Mouse (Mus musculus) midbrain, embryonic 14.5 days (tissue): Measurements from ENCODE around the gene Slc2a4. TPM values are rescaled to one million over a fixed set of nuclear protein-coding genes. Genes with fewer than 3 reads are reported as not detected.
A peak's percentile ranks its signal among the peaks of the same experiment; 100 is the strongest.
"Not testable (repeated sequence)": the region's sequence is repeated elsewhere in the genome, so short reads cannot be mapped to it uniquely, and the experiment has no call there.

Experiments used
- ATAC-seq: fragments of 200-750 bp; cut with Nextera tagmentation; 2 replicates; pipeline ENCODE4 v1.8.0; 2017; ENCODE audit warnings: moderate number of reproducible peaks, moderate library complexity; ENCODE audit not compliant: low FRiP score, low TSS enrichment
- DNase-seq: peaks from one replicate; pipeline ENCODE4 v3.0.0-alpha.2; 2015
- H3K27ac ChIP-seq: fragments of 300-500 bp; sonication (generic); replicated peaks from 2 replicates; pipeline ENCODE4 v1.5.1; 2014; ENCODE audit warnings: mild to moderate bottlenecking, low read depth, low read length, moderate library complexity
- H3K27me3 ChIP-seq: fragments of 300-500 bp; sonication (generic); 2 replicates; pipeline ENCODE4 v1.6.1; 2014; ENCODE audit warnings: low read length, control low read depth, mixed read lengths; ENCODE audit not compliant: control insufficient read depth, insufficient read depth
- H3K36me3 ChIP-seq: fragments of 300-500 bp; sonication (generic); 2 replicates; pipeline ENCODE4 v1.6.1; 2014; ENCODE audit warnings: low read length, control low read depth; ENCODE audit not compliant: control insufficient read depth, insufficient read depth
- H3K4me1 ChIP-seq: fragments of 300-500 bp; sonication (generic); 2 replicates; pipeline ENCODE4 v1.6.1; 2014; ENCODE audit warnings: mild to moderate bottlenecking, antibody characterized with exemption, low read length, control low read depth; ENCODE audit not compliant: control insufficient read depth, insufficient read depth
- H3K4me2 ChIP-seq: fragments of 300-500 bp; sonication (generic); 2 replicates; pipeline ENCODE4 v1.6.1; 2014; ENCODE audit warnings: mild to moderate bottlenecking, low read length, moderate library complexity
- H3K4me3 ChIP-seq: fragments of 300-500 bp; sonication (generic); replicated peaks from 2 replicates; pipeline ENCODE4 v1.5.1; 2014; ENCODE audit warnings: low read depth, low read length
- H3K9ac ChIP-seq: fragments of 300-500 bp; sonication (generic); replicated peaks from 2 replicates; pipeline ENCODE4 v1.6.1; 2014; ENCODE audit warnings: mild to moderate bottlenecking, low read length, moderate library complexity
- H3K9me3 ChIP-seq: fragments of 300-500 bp; sonication (generic); 2 replicates; pipeline ENCODE4 v1.6.1; 2016; ENCODE audit warnings: low read length, control low read depth, mixed read lengths; ENCODE audit not compliant: control insufficient read depth
- WGBS: fragments of 180-500 bp; shearing (Covaris S2); extraction: QIAGEN DNeasy Blood & Tissue Kit; methylation state at CpG from one replicate; pipeline ENCODE4 v1.1.7; 2014; 5-methylcytosine and 5-hydroxymethylcytosine counted together
- polyA plus RNA-seq: library from polyadenylated mRNA; unstranded; fragments of >200 nt; fragmentation: Nextera tagmentation; extraction: Ambion mirVana; gene quantifications from 2 replicates; pipeline ENCODE4 v1.2.1, GENCODE M21; 2014

The Slc2a4 gene
- polyA plus RNA-seq, 1 experiment from 2014 or later = 4.5 TPM

- peaks cover 21% of the 10 kb centered on the region for H3K4me1 ChIP-seq
- H3K9me3 ChIP-seq, DNase-seq, H3K27ac ChIP-seq, H3K27me3 ChIP-seq, ATAC-seq, H3K9ac ChIP-seq, H3K4me2 ChIP-seq, H3K4me3 ChIP-seq: not testable (repeated sequence)
- 62% methylated on average over 7 of the region's 7 CpGs for WGBS
- H3K36me3 ChIP-seq = peaks cover 61% of the 10 kb centered on the region
Observed at GRCm38 (mm10) chr11:69916652-69917378, 31.2 kb downstream of the Slc2a4 start.

DNA sequence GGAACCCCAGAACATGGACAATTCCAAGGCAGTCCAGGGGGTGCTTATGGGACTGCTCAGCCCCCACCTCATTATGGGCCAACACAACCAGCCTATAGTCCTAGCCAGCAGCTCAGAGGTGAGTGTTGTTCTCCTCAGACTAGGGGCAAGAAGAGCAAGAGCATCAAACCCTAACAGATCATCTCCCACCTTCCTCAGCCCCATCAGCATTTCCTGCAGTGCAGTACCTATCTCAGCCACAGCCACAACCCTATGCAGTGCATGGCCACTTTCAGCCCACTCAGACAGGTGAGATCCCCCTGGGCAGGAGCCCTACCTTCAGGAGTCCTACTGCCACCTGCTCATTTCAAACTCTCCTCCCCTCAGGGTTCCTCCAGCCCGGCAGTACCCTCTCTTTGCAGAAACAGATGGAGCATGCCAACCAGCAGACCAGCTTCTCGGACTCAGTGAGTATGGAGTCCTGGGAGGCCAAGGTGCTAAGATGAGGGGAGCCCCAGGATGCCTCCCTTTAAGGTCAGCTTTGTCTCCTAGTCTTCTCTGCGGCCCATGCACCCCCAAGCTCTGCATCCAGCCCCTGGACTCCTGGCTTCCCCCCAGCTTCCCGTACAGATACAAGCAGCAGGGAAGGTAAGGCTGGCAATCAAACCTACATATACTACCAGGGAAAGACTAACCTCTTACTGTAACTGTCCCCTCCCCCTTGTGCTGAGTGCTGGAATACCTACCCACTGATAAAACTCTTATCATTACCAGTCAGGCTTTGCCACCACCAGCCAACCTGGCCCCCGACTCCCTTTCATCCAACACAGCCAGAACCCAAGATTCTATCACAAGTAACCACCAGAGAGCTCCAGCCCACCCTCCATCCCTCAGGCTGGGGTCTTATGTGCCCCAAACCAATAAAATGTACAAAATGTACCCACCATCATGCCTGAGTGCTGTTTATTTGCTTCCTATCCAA is 32.0 kb downstream of the Slc2a4 start:
- no peak overlapping the region; the same call in 1 of the 2 replicates for H3K27ac ChIP-seq
- H3K27me3 ChIP-seq = no peaks in the 10 kb centered on the region
- H3K9ac ChIP-seq = no peak overlapping the region
- ATAC-seq (no peak), DNase-seq (no peak)
- no peak overlapping the region for H3K4me3 ChIP-seq
- 76% methylated on average over 5 of the region's 5 CpGs for WGBS
- H3K36me3 ChIP-seq = peaks cover 69% of the 10 kb centered on the region
- H3K9me3 ChIP-seq = no peaks in the 10 kb centered on the region
- peaks cover 21% of the 10 kb centered on the region for H3K4me1 ChIP-seq
- H3K4me2 ChIP-seq = no peak overlapping the region

- 43% methylated on average over 9 of the region's 9 CpGs for WGBS
- no peaks in the 10 kb centered on the region for H3K9me3 ChIP-seq
- H3K4me1 ChIP-seq = peaks cover 21% of the 10 kb centered on the region
- no peak overlapping the region for H3K27ac ChIP-seq
- H3K9ac ChIP-seq = peak overlapping the region; percentile 82; the same call in 1 of the 2 replicates
- no peak for ATAC-seq
- peak overlapping the region; percentile 80 for H3K4me3 ChIP-seq
- H3K27me3 ChIP-seq = no peaks in the 10 kb centered on the region
- H3K36me3 ChIP-seq = peaks cover 79% of the 10 kb centered on the region
- H3K4me2 ChIP-seq = peak overlapping the region; percentile 99
- DNase-seq = no peak
Observed at GRCm38 (mm10) chr11:69914917-69915430, 33.0 kb downstream of the Slc2a4 start.

DNA sequence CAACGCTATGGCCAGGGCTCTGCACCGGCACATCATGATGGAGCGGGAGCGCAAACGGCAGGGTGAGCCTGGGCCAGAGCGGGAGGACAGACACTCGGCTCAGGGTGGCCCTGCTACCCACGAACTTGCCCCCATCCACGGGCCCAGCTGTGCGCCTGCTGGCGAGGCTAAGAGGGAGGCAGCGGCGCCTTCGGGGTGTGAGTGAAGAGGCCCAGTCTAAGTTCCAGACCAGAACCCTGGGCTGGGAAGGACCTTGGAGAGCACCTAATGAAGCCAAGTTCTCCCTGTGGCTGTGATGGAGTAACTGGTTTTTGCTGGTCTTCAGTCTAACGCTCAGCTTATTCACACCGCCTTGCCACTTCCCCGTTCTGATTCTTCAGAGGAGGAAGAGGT is 33.6 kb downstream of the Slc2a4 start:
- no peak for DNase-seq
- Histone ChIP-seq H3K4me2 (peak overlapping the region; percentile 99), H3K4me3 (peak overlapping the region; percentile 80), H3K36me3 (peaks cover 85% of the 10 kb centered on the region), H3K27ac (peak overlapping the region; percentile 90), H3K27me3 (no peaks in the 10 kb centered on the region), H3K4me1 (peaks cover 18% of the 10 kb centered on the region), H3K9ac (peak overlapping the region; percentile 82), H3K9me3 (no peaks in the 10 kb centered on the region)
- ATAC-seq = no peak; the same call in 1 of the 2 replicates
- 4% methylated on average over 17 of the region's 17 CpGs for WGBS

GRCm38 (mm10) chr11:69913554-69914371 is 34.2 kb downstream of the Slc2a4 start, which contains the start of gene Gps2:
Gene Gps2 (plus strand): TSS chr11:69913888.
- H3K36me3 ChIP-seq = peaks cover 88% of the 10 kb centered on the region
- H3K4me1 ChIP-seq = peaks cover 17% of the 10 kb centered on the region
- DNase-seq = peak; percentile 97
- peak within 1 kb of the TSS; percentile 99 for H3K4me2 ChIP-seq
- WGBS = 1% methylated on average over 55 of the region's 61 CpGs
- ATAC-seq = peak; percentile 93
- peak within 1 kb of the TSS; percentile 80 for H3K4me3 ChIP-seq
- peak within 1 kb of the TSS; percentile 82 for H3K9ac ChIP-seq
- H3K27me3 ChIP-seq = no peaks in the 10 kb centered on the region
- H3K9me3 ChIP-seq = no peaks in the 10 kb centered on the region
- peak within 1 kb of the TSS; percentile 90 for H3K27ac ChIP-seq

GRCm38 (mm10) chr11:69912716-69913530 is 35.1 kb downstream of the Slc2a4 start:
- ATAC-seq (peak; percentile 26; the same call in 1 of the 2 replicates), DNase-seq (no peak)
- H3K27ac ChIP-seq = peak overlapping the region; percentile 90; the same call in 1 of the 2 replicates
- H3K27me3 ChIP-seq = no peaks in the 10 kb centered on the region
- no peaks in the 10 kb centered on the region for H3K9me3 ChIP-seq
- H3K4me2 ChIP-seq = peak overlapping the region; percentile 99
- WGBS = 79% methylated on average over 15 of the region's 15 CpGs
- peaks cover 17% of the 10 kb centered on the region for H3K4me1 ChIP-seq
- peak overlapping the region; percentile 82; the same call in 1 of the 2 replicates for H3K9ac ChIP-seq
- peak overlapping the region; percentile 80; the same call in 1 of the 2 replicates for H3K4me3 ChIP-seq
- peaks cover 88% of the 10 kb centered on the region for H3K36me3 ChIP-seq

DNA sequence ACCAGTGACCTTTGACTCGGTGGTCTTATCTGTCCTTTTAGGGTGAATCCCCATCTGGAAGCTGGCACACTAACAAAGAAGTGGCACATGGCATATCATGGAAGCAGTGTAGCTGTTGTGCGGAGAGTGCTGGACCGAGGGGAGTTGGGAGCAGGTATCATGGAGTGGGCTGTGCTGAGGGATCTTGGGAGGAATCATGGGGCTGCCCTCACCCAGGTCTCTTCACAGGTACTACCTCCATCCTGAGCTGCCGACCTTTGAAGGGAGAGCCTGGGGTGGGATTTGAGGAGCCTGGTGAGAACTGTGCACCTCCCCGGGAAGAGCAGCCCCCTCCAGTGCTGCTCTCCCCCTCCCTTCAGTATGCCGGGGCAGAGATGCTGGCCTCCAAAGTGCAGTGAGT is 36.3 kb downstream of the Slc2a4 start:
- Histone ChIP-seq H3K9me3 (no peaks in the 10 kb centered on the region), H3K4me3 (no peak overlapping the region), H3K9ac (no peak overlapping the region), H3K4me2 (no peak overlapping the region), H3K4me1 (peaks cover 17% of the 10 kb centered on the region), H3K36me3 (peaks cover 88% of the 10 kb centered on the region), H3K27ac (no peak overlapping the region), H3K27me3 (no peaks in the 10 kb centered on the region)
- ATAC-seq = no peak
- DNase-seq = no peak
- WGBS = 91% methylated on average over 6 of the region's 6 CpGs
